Mouse (Mus musculus) thymus, adult 2 months (tissue): ENCODE data around the gene Macrod2. TPM values are rescaled to one million over a fixed set of nuclear protein-coding genes. Genes with fewer than 3 reads are reported as not detected.

Source experiments
- DNase-seq: peaks from one replicate; pipeline ENCODE4 v3.0.0; 2021
- H3K27ac ChIP-seq: fragments of 200-500 bp; 2 replicates; pipeline ENCODE4 v1.5.1; 2012; ENCODE audit warnings: low read length, control low read depth; ENCODE audit not compliant: control insufficient read depth, insufficient read depth
- H3K27me3 ChIP-seq: fragments of 200-500 bp; 2 replicates; pipeline ENCODE4 v1.6.1; 2012; ENCODE audit warnings: mild to moderate bottlenecking, low read length, moderate library complexity, mixed read lengths; ENCODE audit not compliant: control insufficient read depth, insufficient read depth
- H3K36me3 ChIP-seq: fragments of 200-500 bp; 2 replicates; pipeline ENCODE4 v1.6.1; 2012; ENCODE audit warnings: mild to moderate bottlenecking, low read length, moderate library complexity; ENCODE audit not compliant: control insufficient read depth, insufficient read depth
- H3K4me1 ChIP-seq: fragments of 200-500 bp; replicated peaks from 2 replicates; pipeline ENCODE4 v1.6.1; 2012; ENCODE audit warnings: low read length; ENCODE audit not compliant: control insufficient read depth, insufficient read depth
- H3K4me3 ChIP-seq: fragments of 200-500 bp; 2 replicates; pipeline ENCODE4 v1.5.1; 2012; ENCODE audit warnings: mild to moderate bottlenecking, low read length, control low read depth, moderate library complexity; ENCODE audit not compliant: control insufficient read depth, insufficient read depth
- CTCF ChIP-seq: fragments of 200-500 bp; IDR thresholded peaks from 2 replicates; pipeline ENCODE4 v1.5.1; 2012; ENCODE audit warnings: mild to moderate bottlenecking, control low read depth, low read length, moderate library complexity, borderline replicate concordance; ENCODE audit not compliant: control insufficient read depth, poor library complexity, insufficient read depth; ENCODE audit errors: extremely low read depth
- POLR2A ChIP-seq: fragments of 200-500 bp; IDR thresholded peaks from 2 replicates; pipeline ENCODE4 v1.6.1; 2012; ENCODE audit warnings: mild to moderate bottlenecking, low read length, control low read depth, moderate library complexity; ENCODE audit not compliant: control insufficient read depth, poor library complexity, insufficient read depth; ENCODE audit errors: extremely low read depth
- WGBS: fragments of 180-500 bp; shearing (Covaris S2); methylation state at CpG from one replicate; pipeline ENCODE4 v1.1.7; 2018; 5-methylcytosine and 5-hydroxymethylcytosine counted together
- polyA plus RNA-seq: library from polyadenylated mRNA; depleted of rRNA; stranded (reverse); fragments of >200 nt; gene quantifications from 2 replicates; pipeline ENCODE4 v1.2.3, GENCODE M21; 2012

The Macrod2 gene
- polyA plus RNA-seq, 1 experiment = 2.3 TPM

DNA sequence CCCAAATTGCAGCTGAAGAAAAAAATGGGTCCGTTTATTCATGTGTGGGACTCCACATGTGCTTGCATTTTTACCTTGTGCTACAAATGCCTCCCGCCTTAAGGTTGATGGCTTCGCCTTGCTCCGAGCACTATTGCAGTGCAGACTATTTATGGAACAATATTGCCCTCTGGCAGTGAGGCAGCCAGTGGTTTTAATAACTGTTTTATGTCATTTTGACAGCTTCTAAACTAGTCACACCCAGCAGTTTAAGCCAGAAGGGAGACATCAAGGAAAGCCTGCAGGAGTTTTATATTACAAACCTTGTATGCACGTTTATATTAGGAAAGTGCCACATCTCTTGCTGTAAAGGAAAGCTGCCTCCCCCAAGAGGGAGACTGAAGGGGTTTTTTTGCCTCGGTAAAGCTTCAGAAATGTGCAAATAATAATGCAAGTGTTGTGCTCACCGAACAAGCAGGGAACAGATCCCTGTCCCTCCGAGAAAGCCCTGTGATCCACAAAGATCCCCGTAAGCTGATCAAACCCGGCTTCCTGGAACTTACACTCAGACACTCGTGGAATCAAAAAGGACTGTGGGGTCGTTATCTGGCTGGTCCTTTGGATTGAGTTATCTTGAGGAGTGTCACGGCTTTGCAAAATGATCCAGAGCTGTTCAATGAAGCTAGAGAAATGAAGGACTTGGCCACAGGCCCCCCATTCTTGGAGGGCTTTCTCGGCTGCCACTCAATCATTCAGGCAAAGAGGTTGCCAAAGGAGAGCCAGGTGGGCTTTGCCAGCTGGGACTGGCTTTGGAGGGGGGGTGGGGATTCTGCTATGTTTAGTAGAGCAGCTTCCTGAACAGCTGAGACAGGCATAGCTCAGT lies 1663.0 kb downstream of the Macrod2 start:
- DNase-seq = no peak
- Histone ChIP-seq H3K27me3 (no peaks in the 10 kb centered on the region), H3K4me3 (no peak overlapping the region), H3K4me1 (no peaks in the 10 kb centered on the region), H3K36me3 (no peaks in the 10 kb centered on the region), H3K27ac (no peak overlapping the region)
- TF ChIP-seq POLR2A (no peak), CTCF (no peak)
- WGBS = 77% methylated on average over 14 of the region's 14 CpGs

DNA sequence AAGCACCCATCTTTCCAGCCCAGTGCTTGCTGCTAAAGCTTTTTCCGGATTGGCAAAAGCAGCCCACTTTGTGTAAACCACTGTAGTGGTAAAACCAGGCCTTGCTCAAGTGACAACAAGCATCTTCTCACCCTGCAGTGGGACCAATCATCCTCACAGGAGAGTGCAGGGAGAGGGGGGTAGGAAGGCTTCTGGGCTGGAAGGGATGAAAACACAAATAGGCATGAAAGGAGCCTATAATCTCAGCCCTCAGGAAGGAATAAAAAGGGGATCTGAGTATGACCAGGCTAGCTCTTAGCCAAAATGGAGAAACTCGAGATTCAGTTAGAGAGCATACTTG lies 1663.6 kb downstream of the Macrod2 start:
- H3K4me1 ChIP-seq = no peaks in the 10 kb centered on the region
- H3K27ac ChIP-seq = no peak overlapping the region
- 64% methylated on average over 2 of the region's 2 CpGs for WGBS
- no peaks in the 10 kb centered on the region for H3K36me3 ChIP-seq
- no peaks in the 10 kb centered on the region for H3K27me3 ChIP-seq
- no peak for DNase-seq
- TF ChIP-seq POLR2A (no peak), CTCF (no peak)
- no peak overlapping the region for H3K4me3 ChIP-seq

DNA sequence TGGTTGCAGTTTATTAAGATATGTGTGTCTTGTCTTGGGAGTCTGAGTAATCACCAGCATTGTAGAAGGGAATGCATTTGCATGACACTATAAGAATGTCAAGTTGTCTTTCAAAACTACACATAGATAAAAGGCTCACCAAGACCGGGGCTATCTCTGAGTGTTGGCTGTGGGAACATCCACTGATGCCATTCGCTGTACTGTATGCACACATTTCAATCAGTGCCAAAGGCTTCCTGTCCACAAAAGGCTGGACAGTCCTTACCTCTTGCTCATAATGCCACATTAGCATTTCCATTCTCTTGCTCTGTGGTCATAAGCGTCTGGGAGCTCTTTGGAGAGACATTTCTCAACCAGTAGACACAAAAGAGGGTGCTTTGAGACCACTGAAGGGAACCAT lies 1713.8 kb downstream of the Macrod2 start:
- 87% methylated on average over 3 of the region's 3 CpGs for WGBS
- H3K36me3 ChIP-seq = no peaks in the 10 kb centered on the region
- TF ChIP-seq CTCF (no peak), POLR2A (no peak)
- H3K27me3 ChIP-seq = no peaks in the 10 kb centered on the region
- no peak overlapping the region for H3K27ac ChIP-seq
- DNase-seq = no peak
- no peak overlapping the region for H3K4me3 ChIP-seq
- H3K4me1 ChIP-seq = no peaks in the 10 kb centered on the region

DNA sequence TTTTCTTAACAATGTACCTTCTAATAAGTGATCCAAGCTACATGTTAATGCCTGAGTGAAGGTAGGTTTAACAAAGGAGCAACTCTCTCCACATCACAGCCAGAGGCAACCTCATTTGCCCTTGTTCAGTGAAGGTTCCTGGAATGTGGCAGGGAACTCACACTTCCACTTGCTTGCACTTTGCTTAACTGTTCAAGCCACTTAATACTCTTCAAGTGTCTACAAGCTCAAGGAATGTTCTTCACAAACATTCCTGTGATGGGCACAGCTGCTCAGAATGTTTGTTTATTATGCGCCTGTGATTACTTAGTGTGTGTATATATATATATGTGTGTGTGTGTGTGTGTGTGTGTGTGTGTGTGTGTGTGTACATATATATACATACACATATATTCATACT lies 1721.5 kb downstream of the Macrod2 start:
- no peak for DNase-seq
- 95% methylated on average over 1 of the region's 1 CpGs for WGBS
- H3K36me3 ChIP-seq = no peaks in the 10 kb centered on the region
- no peaks in the 10 kb centered on the region for H3K4me1 ChIP-seq
- no peak overlapping the region for H3K27ac ChIP-seq
- no peak overlapping the region for H3K4me3 ChIP-seq
- no peaks in the 10 kb centered on the region for H3K27me3 ChIP-seq
- TF ChIP-seq POLR2A (no peak), CTCF (no peak)

DNA sequence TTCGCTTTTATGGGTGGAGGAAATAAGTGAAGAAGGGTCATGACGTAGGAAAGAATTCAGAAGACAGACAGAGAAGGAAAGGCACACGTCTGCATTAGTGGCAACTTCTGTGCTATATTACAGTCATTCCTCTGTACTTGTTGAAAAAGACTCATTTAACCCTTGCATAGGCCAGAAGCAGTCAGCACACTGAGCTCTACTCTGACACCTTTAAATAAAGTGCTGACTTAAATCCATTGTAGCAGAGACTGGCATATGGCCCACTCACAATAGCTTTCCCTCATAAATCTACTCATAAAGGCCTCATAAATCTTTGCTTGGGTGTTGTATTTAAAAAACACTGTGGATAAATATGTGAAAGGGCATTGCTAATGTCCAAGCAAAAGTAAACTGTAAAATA lies 1733.0 kb downstream of the Macrod2 start:
- no peak for DNase-seq
- H3K27me3 ChIP-seq = no peaks in the 10 kb centered on the region
- WGBS = 93% methylated on average over 3 of the region's 3 CpGs
- no peak for TF ChIP-seq CTCF
- no peak overlapping the region for H3K27ac ChIP-seq
- H3K36me3 ChIP-seq = no peaks in the 10 kb centered on the region
- H3K4me3 ChIP-seq = no peak overlapping the region
- H3K4me1 ChIP-seq = no peaks in the 10 kb centered on the region

DNA sequence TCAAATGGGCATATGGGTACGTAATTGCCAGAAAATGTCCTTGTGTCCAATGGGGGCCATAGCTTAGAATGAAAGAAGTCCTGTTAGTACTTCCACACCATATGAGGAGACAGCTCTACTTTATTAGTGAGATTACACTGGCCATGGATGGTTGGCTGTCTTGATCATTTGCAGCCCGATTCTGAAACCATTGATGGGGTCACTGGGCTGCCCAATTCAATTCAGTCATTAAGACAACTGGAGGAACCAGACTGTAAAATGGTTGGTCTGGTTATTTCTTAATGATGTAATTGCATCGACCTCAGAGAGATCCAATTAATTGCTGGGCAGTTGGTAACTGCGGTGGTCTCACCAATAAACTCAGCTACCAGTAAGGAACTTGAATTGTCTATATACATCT lies 1734.1 kb downstream of the Macrod2 start:
- WGBS = 97% methylated on average over 4 of the region's 4 CpGs
- H3K27me3 ChIP-seq = no peaks in the 10 kb centered on the region
- no peak overlapping the region for H3K4me3 ChIP-seq
- H3K4me1 ChIP-seq = no peaks in the 10 kb centered on the region
- TF ChIP-seq POLR2A = no peak
- no peak for TF ChIP-seq CTCF
- no peak overlapping the region for H3K27ac ChIP-seq
- no peaks in the 10 kb centered on the region for H3K36me3 ChIP-seq
- no peak for DNase-seq

DNA sequence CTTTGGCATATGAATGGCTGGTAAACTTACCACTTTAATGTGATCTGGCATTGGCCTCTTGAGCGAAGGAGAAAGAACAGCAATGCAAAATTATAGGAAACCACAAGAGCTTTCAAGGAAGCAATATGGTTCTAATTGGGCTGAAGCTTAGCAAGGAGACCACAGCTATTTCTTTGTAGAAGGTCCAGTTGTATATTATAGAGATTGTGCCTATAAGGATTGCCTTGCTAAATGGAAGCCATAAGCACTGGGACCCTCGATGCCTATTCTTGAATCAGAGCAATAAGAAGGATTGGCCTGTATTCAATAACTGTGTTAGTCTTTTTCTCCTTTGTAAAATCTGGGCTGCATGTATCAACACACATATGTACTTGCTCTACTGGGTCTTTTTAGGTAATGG lies 1754.2 kb downstream of the Macrod2 start:
- H3K4me3 ChIP-seq = no peak overlapping the region
- 69% methylated on average over 2 of the region's 2 CpGs for WGBS
- no peaks in the 10 kb centered on the region for H3K36me3 ChIP-seq
- no peaks in the 10 kb centered on the region for H3K4me1 ChIP-seq
- no peak for DNase-seq
- H3K27ac ChIP-seq = no peak overlapping the region
- no peaks in the 10 kb centered on the region for H3K27me3 ChIP-seq
- TF ChIP-seq POLR2A (no peak), CTCF (no peak)
